Mouse (Mus musculus): ENCODE results near the gene Myof. TPM values are rescaled to one million over a fixed set of nuclear protein-coding genes. Genes with fewer than 3 reads are reported as not detected.

Myof gene
- polyA plus RNA-seq, 1 experiment from 2014 or later, result 2.0 TPM

DNA sequence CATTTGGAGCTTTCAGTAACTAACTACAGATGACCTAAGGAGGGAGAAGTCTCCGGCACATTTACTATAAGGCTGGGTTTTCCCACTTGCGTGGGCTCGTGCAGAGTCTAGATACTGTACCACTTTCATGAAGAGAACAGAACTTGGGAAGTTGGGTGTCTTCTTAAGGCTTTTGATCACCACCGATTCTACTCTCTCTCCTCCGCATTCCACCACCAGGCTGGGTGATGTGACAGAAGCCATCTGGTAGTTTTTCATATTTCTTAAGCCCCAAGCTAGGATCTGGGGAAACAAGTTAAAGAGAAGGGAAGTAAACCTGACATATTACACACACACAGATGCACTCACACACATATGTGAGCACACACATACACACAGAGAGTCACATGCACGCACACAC lies 108.7 kb downstream of the Myof start:
- Histone ChIP-seq H3K4me3 (replicated peaks) (no peak overlapping the region), H3K27ac (replicated peaks) (no peak overlapping the region), H3K4me2 (no peak overlapping the region), H3K4me1 (no peaks in the 10 kb centered on the region), H3K36me3 (no peaks in the 10 kb centered on the region), H3K9me3 (replicated peaks) (no peaks in the 10 kb centered on the region), H3K27me3 (replicated peaks) (no peaks in the 10 kb centered on the region), H3K9ac (replicated peaks) (no peak overlapping the region)
- ATAC-seq (ENCODE audit: low FRiP score), result no peak
- WGBS, result 95% methylated on average over 6 of the region's 6 CpGs

DNA sequence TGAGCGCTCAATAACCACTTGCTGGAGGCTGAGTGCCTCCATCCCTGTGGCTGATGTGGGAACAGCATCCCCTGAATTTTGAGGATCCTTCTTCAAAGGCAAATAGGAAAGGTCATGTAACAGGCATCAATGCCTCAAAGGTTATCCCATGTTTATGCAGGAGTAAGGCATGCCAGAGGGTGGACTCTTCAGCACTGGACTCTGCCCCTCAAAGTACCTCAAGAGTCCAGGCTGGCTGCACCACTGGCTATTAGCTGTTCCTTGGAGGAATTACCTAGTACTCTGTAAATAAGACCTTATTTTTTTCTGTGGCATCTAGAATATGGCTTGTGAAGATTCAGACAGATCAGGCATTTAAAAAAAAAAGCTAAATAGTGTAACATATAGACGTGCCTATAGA lies 111.2 kb downstream of the Myof start:
- WGBS, result 97% methylated on average over 2 of the region's 2 CpGs
- no peak overlapping the region for H3K4me2 ChIP-seq
- no peak overlapping the region for H3K27ac ChIP-seq (replicated peaks)
- H3K9me3 ChIP-seq (replicated peaks), result no peaks in the 10 kb centered on the region
- no peaks in the 10 kb centered on the region for H3K4me1 ChIP-seq
- H3K9ac ChIP-seq (replicated peaks), result no peak overlapping the region
- no peak overlapping the region for H3K4me3 ChIP-seq (replicated peaks)
- no peaks in the 10 kb centered on the region for H3K36me3 ChIP-seq
- ATAC-seq (ENCODE audit: low FRiP score), result no peak
- H3K27me3 ChIP-seq (replicated peaks), result no peaks in the 10 kb centered on the region

DNA sequence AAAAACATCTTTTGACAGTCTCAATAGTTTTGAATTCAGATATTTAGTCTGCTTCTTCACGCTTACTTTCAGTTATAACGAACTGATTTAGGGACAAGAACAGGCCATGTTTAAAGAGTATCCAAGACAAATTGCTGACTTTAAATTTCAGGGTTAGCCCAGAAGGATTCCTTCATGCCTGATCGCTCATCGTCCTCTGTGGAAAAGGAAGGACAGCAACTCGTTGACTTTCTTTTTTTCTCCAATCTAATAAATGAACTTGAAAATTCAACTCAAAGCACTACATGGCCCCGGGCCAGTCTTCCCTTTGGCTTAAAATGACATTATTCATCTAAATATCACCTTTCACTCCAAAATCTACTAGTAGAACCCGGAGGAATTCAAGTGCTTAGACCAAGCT lies 115.5 kb downstream of the Myof start:
- no peak for ATAC-seq (ENCODE audit: low FRiP score)
- WGBS, result 87% methylated on average over 7 of the region's 7 CpGs

DNA sequence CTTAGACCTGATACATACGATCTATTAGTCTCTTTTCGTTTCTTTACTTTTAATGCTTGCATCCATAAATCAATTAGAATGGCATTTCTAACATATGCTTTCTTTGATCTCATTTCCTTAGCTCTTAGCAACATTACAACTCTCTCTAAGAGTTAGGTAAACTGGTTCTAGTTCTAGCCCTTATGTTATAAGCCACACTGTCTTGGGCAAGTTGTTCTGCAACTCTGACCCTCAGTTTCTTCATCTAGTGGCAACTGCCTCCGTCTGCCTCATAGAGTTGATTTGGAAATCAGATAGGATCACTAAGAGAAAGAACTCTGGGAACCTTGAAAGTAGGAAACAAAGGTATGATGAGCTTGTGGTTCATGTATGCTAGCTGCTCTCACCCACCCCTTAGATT lies 118.1 kb downstream of the Myof start:
- Histone ChIP-seq H3K27me3 (replicated peaks) (no peaks in the 10 kb centered on the region), H3K9ac (replicated peaks) (no peak overlapping the region), H3K36me3 (no peaks in the 10 kb centered on the region), H3K9me3 (replicated peaks) (no peaks in the 10 kb centered on the region), H3K4me3 (replicated peaks) (no peak overlapping the region), H3K27ac (replicated peaks) (no peak overlapping the region), H3K4me2 (no peak overlapping the region), H3K4me1 (no peaks in the 10 kb centered on the region)
- WGBS, result 93% methylated on average over 3 of the region's 3 CpGs
- no peak for ATAC-seq (ENCODE audit: low FRiP score)

More for the DNA sequence above, 115.5 kb downstream of the Myof start:
- Histone ChIP-seq H3K27me3 (replicated peaks) (no peaks in the 10 kb centered on the region), H3K4me3 (replicated peaks) (no peak overlapping the region), H3K27ac (replicated peaks) (no peak overlapping the region), H3K9me3 (replicated peaks) (no peaks in the 10 kb centered on the region), H3K4me2 (no peak overlapping the region), H3K4me1 (no peaks in the 10 kb centered on the region), H3K36me3 (no peaks in the 10 kb centered on the region), H3K9ac (replicated peaks) (no peak overlapping the region)

DNA sequence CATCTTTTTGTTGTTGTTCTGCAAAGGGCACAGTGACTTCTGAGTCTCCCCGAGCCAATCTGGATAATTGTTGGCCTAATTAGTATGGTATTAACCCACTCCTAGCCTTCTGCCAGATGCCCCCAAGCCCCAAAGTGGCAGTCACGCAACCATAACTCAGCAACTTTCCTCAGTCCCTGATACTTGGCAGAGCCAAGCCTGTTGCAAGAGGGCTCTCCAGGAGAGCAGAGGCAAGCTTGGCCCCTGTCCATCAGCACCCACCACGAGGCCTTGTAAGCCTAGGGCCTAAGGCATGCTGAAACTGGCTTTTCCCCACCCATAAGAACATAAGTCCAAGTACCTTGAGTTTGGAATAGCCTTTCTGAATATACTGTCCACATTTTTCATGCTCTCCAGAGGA lies 119.1 kb downstream of the Myof start:
- WGBS, result 54% methylated on average over 3 of the region's 3 CpGs
- H3K9ac ChIP-seq (replicated peaks), result no peak overlapping the region
- H3K4me2 ChIP-seq, result no peak overlapping the region
- no peaks in the 10 kb centered on the region for H3K27me3 ChIP-seq (replicated peaks)
- no peaks in the 10 kb centered on the region for H3K4me1 ChIP-seq
- no peaks in the 10 kb centered on the region for H3K9me3 ChIP-seq (replicated peaks)
- no peak overlapping the region for H3K4me3 ChIP-seq (replicated peaks)
- H3K27ac ChIP-seq (replicated peaks), result no peak overlapping the region
- no peaks in the 10 kb centered on the region for H3K36me3 ChIP-seq
- ATAC-seq (ENCODE audit: low FRiP score), result no peak

DNA sequence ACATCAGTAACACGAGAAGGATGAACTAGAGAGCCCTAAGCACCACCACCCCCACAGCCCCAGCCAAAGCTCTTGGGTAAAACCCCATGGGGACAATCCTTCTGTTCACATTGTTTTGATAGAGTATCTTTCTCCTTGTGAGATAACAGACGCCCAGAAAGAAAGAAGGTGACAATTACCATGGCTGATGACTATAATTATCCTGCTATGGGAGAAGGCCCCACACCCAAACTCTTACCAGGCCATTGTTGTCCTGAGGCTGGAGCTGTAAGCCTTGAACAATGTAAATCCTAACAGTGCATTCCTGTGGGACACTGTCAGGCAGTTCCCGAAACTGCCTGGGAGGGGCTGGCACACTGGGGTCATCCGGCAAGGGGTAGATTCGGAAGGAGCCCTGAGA lies 122.3 kb downstream of the Myof start:
- no peak for ATAC-seq (ENCODE audit: low FRiP score)
- H3K36me3 ChIP-seq, result no peaks in the 10 kb centered on the region
- no peaks in the 10 kb centered on the region for H3K27me3 ChIP-seq (replicated peaks)
- H3K4me2 ChIP-seq, result no peak overlapping the region
- no peak overlapping the region for H3K27ac ChIP-seq (replicated peaks)
- H3K9me3 ChIP-seq (replicated peaks), result no peaks in the 10 kb centered on the region
- 30% methylated on average over 5 of the region's 5 CpGs for whole genome bisulfite sequencing
- no peak overlapping the region for H3K9ac ChIP-seq (replicated peaks)
- no peak overlapping the region for H3K4me3 ChIP-seq (replicated peaks)
- no peaks in the 10 kb centered on the region for H3K4me1 ChIP-seq

DNA sequence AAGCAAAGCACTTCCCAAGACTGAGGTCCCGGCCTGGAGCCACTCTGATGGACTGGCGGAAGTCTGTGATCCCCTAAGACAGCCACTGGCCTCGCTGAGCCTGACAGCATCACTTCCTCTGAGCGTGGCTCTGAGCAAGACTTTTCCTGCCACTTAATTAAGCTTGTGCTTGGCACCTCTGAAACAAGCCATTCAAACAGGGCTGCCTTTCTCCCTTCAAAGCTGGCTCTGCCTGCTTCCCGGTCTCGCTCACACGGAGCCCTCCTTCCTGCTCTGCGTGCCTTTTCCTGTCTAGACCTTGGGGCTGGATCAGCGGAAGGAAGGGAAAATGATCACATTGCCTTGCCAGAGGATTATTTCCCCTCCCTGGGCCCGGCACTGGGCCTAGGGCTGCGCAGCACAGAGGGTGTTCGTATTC lies 124.9 kb downstream of the Myof start:
- H3K36me3 ChIP-seq, result no peaks in the 10 kb centered on the region
- no peaks in the 10 kb centered on the region for H3K4me1 ChIP-seq
- no peak overlapping the region for H3K9ac ChIP-seq (replicated peaks)
- no peak overlapping the region for H3K4me3 ChIP-seq (replicated peaks)
- WGBS, result 65% methylated on average over 12 of the region's 12 CpGs
- H3K4me2 ChIP-seq, result no peak overlapping the region
- no peaks in the 10 kb centered on the region for H3K9me3 ChIP-seq (replicated peaks)
- no peak for ATAC-seq (ENCODE audit: low FRiP score)
- H3K27ac ChIP-seq (replicated peaks), result no peak overlapping the region
- H3K27me3 ChIP-seq (replicated peaks), result no peaks in the 10 kb centered on the region

DNA sequence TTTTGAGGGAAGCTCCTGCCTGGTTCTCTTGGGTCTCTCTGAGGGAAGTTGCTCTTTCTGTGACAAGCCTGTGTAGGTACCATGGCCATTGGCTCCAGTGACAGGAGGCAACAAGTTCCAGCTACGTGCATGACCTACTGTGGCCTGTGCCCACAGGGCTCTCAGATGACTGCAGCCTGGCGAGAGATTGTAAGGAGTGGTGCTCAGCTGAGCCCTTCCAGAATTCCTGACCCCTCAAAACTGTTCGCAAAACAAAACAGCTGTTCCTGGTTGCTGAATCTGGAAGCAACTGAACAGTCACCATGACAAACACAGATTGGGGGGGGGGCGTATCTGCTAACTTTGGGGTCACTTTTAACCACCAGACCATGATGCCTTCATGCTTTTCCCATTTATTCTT lies 129.1 kb downstream of the Myof start:
- Histone ChIP-seq H3K27me3 (replicated peaks) (no peaks in the 10 kb centered on the region), H3K36me3 (no peaks in the 10 kb centered on the region), H3K4me2 (no peak overlapping the region), H3K4me3 (replicated peaks) (no peak overlapping the region), H3K9me3 (replicated peaks) (no peaks in the 10 kb centered on the region), H3K4me1 (peaks cover 14% of the 10 kb centered on the region; the same call in 1 of the 2 replicates), H3K27ac (replicated peaks) (no peak overlapping the region), H3K9ac (replicated peaks) (no peak overlapping the region)
- 91% methylated on average over 4 of the region's 4 CpGs for WGBS
- ATAC-seq (ENCODE audit: low FRiP score), result no peak

DNA sequence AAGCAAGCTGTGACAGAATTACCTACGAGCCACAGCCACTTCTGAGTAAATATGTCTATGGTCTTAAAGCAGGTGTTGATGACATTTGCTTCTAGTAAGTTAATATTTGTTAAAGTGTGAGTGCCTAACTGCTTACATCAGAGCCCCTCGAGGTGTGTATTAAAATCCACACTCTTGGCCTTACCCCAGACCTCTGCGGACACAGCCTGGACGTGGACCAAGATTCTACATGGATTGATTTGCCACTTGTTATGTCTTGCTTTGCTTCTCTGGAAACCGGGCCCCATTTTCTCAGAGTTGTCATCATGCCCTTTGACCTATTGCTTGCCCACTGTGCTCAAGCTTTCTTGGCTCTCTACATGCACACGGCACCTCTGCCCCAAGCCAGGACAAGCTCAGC lies 130.9 kb downstream of the Myof start:
- Histone ChIP-seq H3K4me2 (no peak overlapping the region), H3K4me3 (replicated peaks) (no peak overlapping the region), H3K27ac (replicated peaks) (no peak overlapping the region), H3K27me3 (replicated peaks) (no peaks in the 10 kb centered on the region), H3K9me3 (replicated peaks) (no peaks in the 10 kb centered on the region), H3K9ac (replicated peaks) (no peak overlapping the region), H3K36me3 (no peaks in the 10 kb centered on the region), H3K4me1 (peaks cover 24% of the 10 kb centered on the region)
- 72% methylated on average over 6 of the region's 6 CpGs for WGBS
- ATAC-seq (ENCODE audit: low FRiP score), result no peak

DNA sequence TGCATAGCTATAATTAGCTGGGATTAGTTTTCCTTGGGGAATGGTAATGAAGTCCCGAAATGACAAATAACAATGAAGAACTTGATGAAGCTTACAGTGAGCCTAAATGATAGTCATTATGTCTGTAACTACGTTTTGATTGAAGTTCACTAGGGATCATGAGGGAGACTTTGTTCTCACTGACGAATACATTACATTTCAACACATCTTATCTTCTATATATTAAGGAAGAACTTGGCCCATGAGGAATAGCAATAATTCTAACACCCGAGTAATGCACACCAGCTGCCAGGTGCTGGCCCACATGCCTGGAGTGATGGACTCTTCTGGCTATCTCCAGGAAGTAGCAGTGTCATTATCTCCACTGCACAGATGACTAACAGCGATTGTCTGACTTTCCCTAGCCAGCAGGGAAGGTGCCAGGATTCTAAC lies 133.5 kb downstream of the Myof start:
- no peaks in the 10 kb centered on the region for H3K9me3 ChIP-seq (replicated peaks)
- no peak overlapping the region for H3K4me2 ChIP-seq
- H3K27me3 ChIP-seq (replicated peaks), result no peaks in the 10 kb centered on the region
- H3K4me1 ChIP-seq, result peaks cover 29% of the 10 kb centered on the region
- H3K27ac ChIP-seq (replicated peaks), result no peak overlapping the region
- H3K9ac ChIP-seq (replicated peaks), result no peak overlapping the region
- peak; percentile 68 for ATAC-seq (ENCODE audit: low FRiP score)
- no peak overlapping the region for H3K4me3 ChIP-seq (replicated peaks)
- H3K36me3 ChIP-seq, result no peaks in the 10 kb centered on the region
- 35% methylated on average over 5 of the region's 5 CpGs for WGBS

DNA sequence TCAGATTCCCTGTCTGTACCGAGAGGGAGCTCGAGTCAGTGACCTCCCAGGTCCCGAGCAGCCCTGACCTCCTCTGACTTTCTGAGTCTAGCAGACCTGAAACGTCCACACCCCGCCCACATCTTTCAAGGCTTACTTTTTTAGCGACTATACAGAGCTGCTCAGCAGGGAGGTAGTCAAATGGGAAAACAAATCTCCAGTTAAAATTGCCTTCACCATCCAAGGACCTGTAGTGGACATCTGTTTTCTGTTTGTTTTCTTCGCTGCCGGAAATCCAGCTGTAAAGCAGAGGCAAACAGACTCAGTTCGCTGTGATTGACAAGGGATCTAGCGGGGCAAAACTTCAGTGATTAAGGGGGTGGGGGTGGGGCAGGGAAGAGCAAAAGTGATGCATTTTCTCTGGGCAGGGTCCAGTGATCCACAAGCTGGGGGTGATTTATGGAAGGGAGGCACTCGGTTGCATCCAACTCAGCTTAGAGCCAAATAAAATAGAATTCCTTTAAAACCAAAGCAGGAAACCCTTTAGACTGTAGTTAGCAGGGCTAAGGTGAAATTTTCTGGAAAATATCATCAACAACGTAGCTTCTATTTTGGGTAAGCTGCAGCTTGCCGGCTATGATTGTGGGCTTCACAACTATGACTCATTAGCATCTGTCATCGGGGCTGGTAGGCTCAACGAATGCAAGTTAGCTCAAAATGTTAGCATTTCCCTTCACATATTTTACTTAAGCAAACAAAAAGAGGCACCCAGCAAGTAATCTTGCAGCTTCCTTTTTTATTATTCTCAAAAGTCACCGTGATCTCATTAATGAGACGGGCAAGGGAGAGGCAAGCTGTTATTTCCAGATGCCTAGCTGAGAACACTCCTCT lies 135.7 kb downstream of the Myof start:
- Histone ChIP-seq H3K4me2 (no peak overlapping the region), H3K9ac (replicated peaks) (no peak overlapping the region), H3K36me3 (no peaks in the 10 kb centered on the region), H3K4me1 (peaks cover 29% of the 10 kb centered on the region), H3K4me3 (replicated peaks) (no peak overlapping the region), H3K27ac (replicated peaks) (0 out of 2 replicates have a peak overlapping the region, but pooled peaks have one; percentile 13), H3K27me3 (replicated peaks) (no peaks in the 10 kb centered on the region), H3K9me3 (replicated peaks) (no peaks in the 10 kb centered on the region)
- WGBS, result 44% methylated on average over 17 of the region's 17 CpGs
- ATAC-seq (ENCODE audit: low FRiP score), result no peak

DNA sequence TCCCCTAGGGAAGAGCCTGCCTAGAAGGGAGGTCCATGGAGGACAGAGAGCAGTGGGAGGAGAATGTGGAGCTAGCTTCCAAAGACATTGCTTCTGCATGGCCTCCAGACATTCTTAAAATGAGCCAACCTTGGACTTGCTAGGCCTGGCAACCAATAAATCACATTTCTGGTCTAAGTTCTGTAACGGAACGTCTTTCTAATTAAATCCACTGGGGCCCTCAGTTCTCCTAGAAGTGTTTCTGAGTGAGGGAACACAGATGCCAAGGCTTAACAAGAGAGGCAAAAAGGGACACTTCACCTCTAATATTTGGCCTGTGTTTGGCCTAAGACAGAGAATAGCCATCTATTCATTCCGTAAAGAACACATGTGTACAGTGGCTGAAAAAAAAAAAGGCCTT lies 136.5 kb downstream of the Myof start:
- Histone ChIP-seq H3K4me2 (no peak overlapping the region), H3K4me3 (replicated peaks) (no peak overlapping the region), H3K27me3 (replicated peaks) (no peaks in the 10 kb centered on the region), H3K9ac (replicated peaks) (no peak overlapping the region), H3K27ac (replicated peaks) (no peak overlapping the region), H3K36me3 (no peaks in the 10 kb centered on the region), H3K4me1 (peaks cover 29% of the 10 kb centered on the region), H3K9me3 (replicated peaks) (no peaks in the 10 kb centered on the region)
- 64% methylated on average over 3 of the region's 3 CpGs for WGBS
- ATAC-seq (ENCODE audit: low FRiP score), result no peak
